Mouse (Mus musculus) stomach, embryonic 16.5 days (tissue): ENCODE measurements at regions not wholly inside any gene's neighbourhood (a gene's known extent, or its start where the extent isn't known, plus 50 kb on each side); places are given as distances from the start of the nearest gene placed in this dataset.

Experiments used
- ATAC-seq: fragments of 200-750 bp; cut with Nextera tagmentation; 2 replicates; pipeline ENCODE4 v1.8.0; 2017; ENCODE audit warnings: moderate number of reproducible peaks, moderate TSS enrichment; ENCODE audit not compliant: insufficient read depth, low FRiP score
- H3K27ac ChIP-seq: fragments of 300-500 bp; sonication (generic); 2 replicates; pipeline ENCODE4 v1.5.1; 2014; ENCODE audit warnings: low read length
- H3K27me3 ChIP-seq: fragments of 300-500 bp; sonication (generic); 2 replicates; pipeline ENCODE4 v1.6.1; 2014; ENCODE audit warnings: low read length, control low read depth, mixed read lengths; ENCODE audit not compliant: control insufficient read depth, insufficient read depth
- H3K36me3 ChIP-seq: fragments of 300-500 bp; sonication (generic); 2 replicates; pipeline ENCODE4 v1.6.1; 2014; ENCODE audit warnings: low read length; ENCODE audit not compliant: control insufficient read depth, insufficient read depth
- H3K4me1 ChIP-seq: fragments of 300-500 bp; sonication (generic); 2 replicates; pipeline ENCODE4 v1.6.1; 2014; ENCODE audit warnings: low read length, control low read depth, mixed read lengths; ENCODE audit not compliant: control insufficient read depth, insufficient read depth
- H3K4me2 ChIP-seq: fragments of 300-500 bp; sonication (generic); 2 replicates; pipeline ENCODE4 v1.6.1; 2014; ENCODE audit warnings: low read depth, low read length, mixed read lengths
- H3K4me3 ChIP-seq: fragments of 300-500 bp; sonication (generic); replicated peaks from 2 replicates; pipeline ENCODE4 v1.5.1; 2014; ENCODE audit warnings: mild to moderate bottlenecking, low read length
- H3K9ac ChIP-seq: fragments of 300-500 bp; sonication (generic); 2 replicates; pipeline ENCODE4 v1.6.1; 2014; ENCODE audit warnings: low read length
- H3K9me3 ChIP-seq: fragments of 300-500 bp; sonication (generic); replicated peaks from 2 replicates; pipeline ENCODE4 v1.6.1; 2016; ENCODE audit warnings: low read length, control low read depth; ENCODE audit not compliant: control insufficient read depth
- WGBS: fragments of 180-500 bp; shearing (Covaris S2); extraction: QIAGEN DNeasy Blood & Tissue Kit; methylation state at CpG from one replicate; pipeline ENCODE4 v1.1.7; 2014; 5-methylcytosine and 5-hydroxymethylcytosine counted together

- no peak overlapping the region for H3K27ac ChIP-seq
- H3K9ac ChIP-seq, result no peak overlapping the region
- ATAC-seq, result no peak
- no peaks in the 10 kb centered on the region for H3K9me3 ChIP-seq
- 85% methylated on average over 10 of the region's 10 CpGs for WGBS
- no peaks in the 10 kb centered on the region for H3K36me3 ChIP-seq
- H3K4me1 ChIP-seq, result peaks cover 7% of the 10 kb centered on the region
- no peaks in the 10 kb centered on the region for H3K27me3 ChIP-seq
- H3K4me3 ChIP-seq, result no peak overlapping the region
- H3K4me2 ChIP-seq, result no peak overlapping the region
Observed at GRCm38 (mm10) chr5:74925769-74926168, 118.8 kb downstream of the Chic2 start.

- no peak overlapping the region for H3K4me3 ChIP-seq
- H3K9ac ChIP-seq, result no peak overlapping the region
- H3K27me3 ChIP-seq, result no peaks in the 10 kb centered on the region
- no peaks in the 10 kb centered on the region for H3K36me3 ChIP-seq
- no peak overlapping the region for H3K4me2 ChIP-seq
- H3K9me3 ChIP-seq, result no peaks in the 10 kb centered on the region
- H3K4me1 ChIP-seq, result peaks cover 7% of the 10 kb centered on the region
- 67% methylated on average over 4 of the region's 4 CpGs for WGBS
- ATAC-seq, result no peak
- H3K27ac ChIP-seq, result no peak overlapping the region
Observed at GRCm38 (mm10) chr5:74924031-74924533, 120.5 kb downstream of the Chic2 start.

- no peak for ATAC-seq
- Histone ChIP-seq H3K4me3 (no peak overlapping the region), H3K27me3 (no peaks in the 10 kb centered on the region), H3K9ac (no peak overlapping the region), H3K4me1 (peaks cover 7% of the 10 kb centered on the region), H3K36me3 (no peaks in the 10 kb centered on the region), H3K9me3 (no peaks in the 10 kb centered on the region), H3K27ac (no peak overlapping the region), H3K4me2 (no peak overlapping the region)
- WGBS, result 82% methylated on average over 2 of the region's 2 CpGs
Observed at GRCm38 (mm10) chr5:74923337-74923736, 121.2 kb downstream of the Chic2 start.

- H3K9me3 ChIP-seq, result no peaks in the 10 kb centered on the region
- H3K4me3 ChIP-seq, result no peak overlapping the region
- ATAC-seq, result no peak
- H3K36me3 ChIP-seq, result no peaks in the 10 kb centered on the region
- peaks cover 7% of the 10 kb centered on the region for H3K4me1 ChIP-seq
- WGBS, result 62% methylated on average over 6 of the region's 6 CpGs
- no peak overlapping the region for H3K9ac ChIP-seq
- H3K4me2 ChIP-seq, result no peak overlapping the region
- no peak overlapping the region for H3K27ac ChIP-seq
- no peaks in the 10 kb centered on the region for H3K27me3 ChIP-seq
Observed at GRCm38 (mm10) chr5:74922881-74923280, 121.7 kb downstream of the Chic2 start.

- 23% methylated on average over 2 of the region's 2 CpGs for WGBS
- ATAC-seq, result no peak
Observed at GRCm38 (mm10) chr5:74920939-74921338, 123.6 kb downstream of the Chic2 start.

GRCm38 (mm10) chr5:74920490-74920889 lies 124.1 kb downstream of the Chic2 start:
- H3K4me3 ChIP-seq, result no peak overlapping the region
- no peak for ATAC-seq
- no peak overlapping the region for H3K4me2 ChIP-seq
- H3K9me3 ChIP-seq, result no peaks in the 10 kb centered on the region
- H3K4me1 ChIP-seq, result peaks cover 7% of the 10 kb centered on the region
- no peak overlapping the region for H3K27ac ChIP-seq
- H3K27me3 ChIP-seq, result no peaks in the 10 kb centered on the region
- H3K9ac ChIP-seq, result no peak overlapping the region
- no peaks in the 10 kb centered on the region for H3K36me3 ChIP-seq
- WGBS, result 34% methylated on average over 5 of the region's 5 CpGs

More at GRCm38 (mm10) chr5:74920939-74921338, 123.6 kb downstream of the Chic2 start:
- H3K9ac ChIP-seq, result no peak overlapping the region
- H3K9me3 ChIP-seq, result no peaks in the 10 kb centered on the region
- H3K36me3 ChIP-seq, result no peaks in the 10 kb centered on the region
- H3K27me3 ChIP-seq, result no peaks in the 10 kb centered on the region
- no peak overlapping the region for H3K4me2 ChIP-seq
- H3K4me1 ChIP-seq, result peaks cover 7% of the 10 kb centered on the region
- H3K4me3 ChIP-seq, result no peak overlapping the region
- no peak overlapping the region for H3K27ac ChIP-seq

- no peak for ATAC-seq
- H3K27ac ChIP-seq, result peak overlapping the region; percentile 29; the same call in 1 of the 2 replicates
- H3K9ac ChIP-seq, result no peak overlapping the region
- no peak overlapping the region for H3K4me2 ChIP-seq
- H3K4me3 ChIP-seq, result no peak overlapping the region
- 12% methylated on average over 7 of the region's 7 CpGs for WGBS
- 0 out of 2 replicates have a peak, but pooled peaks cover 4% of the 10 kb centered on the region for H3K9me3 ChIP-seq
- no peaks in the 10 kb centered on the region for H3K4me1 ChIP-seq
- H3K27me3 ChIP-seq, result no peaks in the 10 kb centered on the region
- no peaks in the 10 kb centered on the region for H3K36me3 ChIP-seq
Observed at GRCm38 (mm10) chr5:74905504-74906061, 139.0 kb downstream of the Chic2 start.

- H3K27ac ChIP-seq, result peak overlapping the region; percentile 29; the same call in 1 of the 2 replicates
- no peaks in the 10 kb centered on the region for H3K27me3 ChIP-seq
- no peaks in the 10 kb centered on the region for H3K4me1 ChIP-seq
- H3K9ac ChIP-seq, result no peak overlapping the region
- H3K36me3 ChIP-seq, result no peaks in the 10 kb centered on the region
- H3K4me3 ChIP-seq, result no peak overlapping the region
- H3K9me3 ChIP-seq, result 0 out of 2 replicates have a peak, but pooled peaks cover 4% of the 10 kb centered on the region
- H3K4me2 ChIP-seq, result no peak overlapping the region
- ATAC-seq, result no peak
- 33% methylated on average over 7 of the region's 7 CpGs for WGBS
Observed at GRCm38 (mm10) chr5:74904927-74905503, 139.6 kb downstream of the Chic2 start.

- Histone ChIP-seq H3K4me1 (no peaks in the 10 kb centered on the region), H3K9me3 (0 out of 2 replicates have a peak, but pooled peaks cover 4% of the 10 kb centered on the region), H3K36me3 (no peaks in the 10 kb centered on the region), H3K27ac (no peak overlapping the region), H3K4me3 (no peak overlapping the region), H3K9ac (no peak overlapping the region), H3K4me2 (no peak overlapping the region), H3K27me3 (no peaks in the 10 kb centered on the region)
- WGBS, result 65% methylated on average over 3 of the region's 3 CpGs
- no peak for ATAC-seq
Observed at GRCm38 (mm10) chr5:74904327-74904726, 140.2 kb downstream of the Chic2 start.
